Mouse (Mus musculus) G1E (cell line): ENCODE results near the gene Arhgap23.

ENCODE experiments used
- CTCF ChIP-seq: IDR thresholded peaks from 2 replicates; pipeline ENCODE4 v1.5.1; 2012; ENCODE audit warnings: low read depth, low read length, inconsistent platforms, mixed read lengths
- GATA1 ChIP-seq: IDR thresholded peaks from 2 replicates; pipeline ENCODE4 v1.6.1; 2012; ENCODE audit warnings: borderline replicate concordance, low read length, inconsistent platforms, mixed read lengths
- GATA2 ChIP-seq: IDR thresholded peaks from 2 replicates; pipeline ENCODE4 v1.6.1; 2012; ENCODE audit warnings: low read depth, low read length, inconsistent platforms, borderline replicate concordance
- POLR2AphosphoS5 ChIP-seq: IDR thresholded peaks from 2 replicates; pipeline ENCODE4 v1.6.1; 2012; ENCODE audit warnings: low read depth, low read length, inconsistent platforms; ENCODE audit not compliant: insufficient replicate concordance
- TAL1 ChIP-seq: conservative IDR thresholded peaks from 2 replicates; pipeline ENCODE4 v1.6.1; 2012; ENCODE audit warnings: low read depth, low read length, inconsistent platforms, mixed read lengths

DNA sequence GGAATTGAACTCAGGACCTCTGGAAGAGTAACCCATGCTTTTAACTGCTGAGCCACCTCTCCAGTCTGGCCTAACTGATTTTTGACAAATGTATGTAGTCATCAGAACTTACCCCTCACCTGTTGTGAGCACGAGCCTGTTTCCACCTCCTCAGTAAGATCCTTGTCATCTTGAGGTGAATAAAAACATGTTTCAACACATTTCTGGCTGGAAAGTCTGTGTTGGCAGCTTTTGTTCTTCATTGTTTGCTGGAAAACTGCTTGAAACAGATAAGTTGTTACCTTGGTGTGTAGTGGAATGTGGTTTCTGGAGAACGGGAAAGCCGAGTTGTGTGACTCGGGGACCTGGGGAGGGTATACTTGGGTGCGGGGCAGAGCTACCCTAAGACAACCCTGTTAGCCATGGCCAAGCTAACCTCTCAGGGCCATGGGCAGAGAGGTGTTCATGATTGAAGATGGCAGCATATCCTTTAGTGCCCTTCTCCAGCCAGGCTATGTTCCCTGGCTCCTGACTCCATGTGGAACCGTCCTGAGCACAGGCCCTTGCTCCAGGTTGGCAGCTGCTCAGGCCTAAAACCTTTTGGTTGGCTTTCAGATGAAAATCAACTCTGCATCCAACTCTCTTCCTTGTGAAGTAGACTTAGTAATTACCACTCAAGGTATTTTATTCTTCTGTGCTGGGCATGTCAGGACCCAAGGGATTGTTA lies 43.0 kb upstream of the Arhgap23 start:
- TF ChIP-seq TAL1, result no peak
- TF ChIP-seq CTCF, result no peak
- no peak for TF ChIP-seq GATA2
- no peak for TF ChIP-seq POLR2AphosphoS5
- no peak for TF ChIP-seq GATA1
